Mouse (Mus musculus) ES-Bruce4 (cell line): ENCODE measurements around the gene Ppard. TPM values are rescaled to one million over a fixed set of nuclear protein-coding genes. Genes with fewer than 3 reads are reported as not detected.

ENCODE experiments used
- H3K27ac ChIP-seq: 2 replicates; pipeline ENCODE4 v1.5.1; 2012; ENCODE audit warnings: low read length, inconsistent platforms; ENCODE audit not compliant: insufficient read depth
- H3K27me3 ChIP-seq: 2 replicates; pipeline ENCODE4 v1.6.1; 2012; ENCODE audit warnings: mild to moderate bottlenecking, low read length, inconsistent platforms; ENCODE audit not compliant: control insufficient read depth, poor library complexity, insufficient read depth, severe bottlenecking
- H3K36me3 ChIP-seq: 2 replicates; pipeline ENCODE4 v1.6.1; 2012; ENCODE audit warnings: inconsistent platforms, mild to moderate bottlenecking, low read length, moderate library complexity; ENCODE audit not compliant: control insufficient read depth, poor library complexity, insufficient read depth, severe bottlenecking
- H3K4me1 ChIP-seq: one replicate; pipeline ENCODE4 v1.8.1; 2011; ENCODE audit warnings: low read length; ENCODE audit not compliant: control insufficient read depth, insufficient read depth
- H3K4me3 ChIP-seq: 2 replicates; pipeline ENCODE4 v1.5.1; 2011; ENCODE audit warnings: low read depth, mild to moderate bottlenecking, low read length
- H3K9ac ChIP-seq: 2 replicates; pipeline ENCODE4 v1.6.1; 2012; ENCODE audit warnings: low read depth, mild to moderate bottlenecking, inconsistent platforms; ENCODE audit not compliant: poor library complexity, severe bottlenecking
- H3K9me3 ChIP-seq: replicated peaks from 2 replicates; pipeline ENCODE4 v1.6.1; 2012; ENCODE audit warnings: mild to moderate bottlenecking, low read length, inconsistent platforms; ENCODE audit not compliant: control insufficient read depth, poor library complexity, insufficient read depth, severe bottlenecking
- CTCF ChIP-seq: IDR thresholded peaks from one replicate; pipeline ENCODE4 v1.8.1; 2011; ENCODE audit warnings: low read depth, low read length
- EP300 ChIP-seq: IDR thresholded peaks from 2 replicates; pipeline ENCODE4 v1.6.1; 2011; ENCODE audit warnings: low read depth, low read length; ENCODE audit not compliant: insufficient read depth
- POLR2A ChIP-seq: IDR thresholded peaks from one replicate; pipeline ENCODE4 v1.8.1; 2011; ENCODE audit warnings: low read length; ENCODE audit not compliant: insufficient read depth
- polyA plus RNA-seq: library from polyadenylated mRNA; stranded (reverse); fragments of >200 nt; gene quantifications from 2 replicates; pipeline ENCODE4 v1.2.4, GENCODE M21; 2011; ENCODE audit warnings: low read depth; ENCODE audit not compliant: missing spikeins, insufficient read depth, insufficient read length

The Ppard gene
- polyA plus RNA-seq, 1 experiment, result 24.0 TPM

GRCm38 (mm10) chr17:28230486-28230885 is 2.0 kb upstream of the Ppard start:
- TF ChIP-seq EP300, result no peak
- TF ChIP-seq POLR2A, result no peak
- no peak for TF ChIP-seq CTCF
- Histone ChIP-seq H3K4me1 (peaks cover 6% of the 10 kb centered on the region), H3K9ac (peak overlapping the region; percentile 4), H3K9me3 (no peaks in the 10 kb centered on the region), H3K4me3 (no peak overlapping the region), H3K36me3 (no peaks in the 10 kb centered on the region; the same call in 1 of the 2 replicates), H3K27ac (peak overlapping the region; percentile 25), H3K27me3 (no peaks in the 10 kb centered on the region)

GRCm38 (mm10) chr17:28231026-28231736 is 1.3 kb upstream of the Ppard start:
- Histone ChIP-seq H3K27ac (peak overlapping the region; percentile 25), H3K9ac (peak overlapping the region; percentile 4)

GRCm38 (mm10) chr17:28233091-28233731 is 711 bp downstream of the Ppard start:
- Histone ChIP-seq H3K27me3 (no peaks in the 10 kb centered on the region), H3K27ac (no peak overlapping the region), H3K36me3 (no peaks in the 10 kb centered on the region; the same call in 1 of the 2 replicates), H3K4me3 (peak overlapping the region; percentile 98), H3K9me3 (no peaks in the 10 kb centered on the region), H3K4me1 (peaks cover 8% of the 10 kb centered on the region), H3K9ac (peak overlapping the region; percentile 87)
- TF ChIP-seq EP300 (no peak), POLR2A (no peak), CTCF (no peak)

More at GRCm38 (mm10) chr17:28231026-28231736, 1.3 kb upstream of the Ppard start:
- Histone ChIP-seq H3K27me3 (no peaks in the 10 kb centered on the region), H3K9me3 (no peaks in the 10 kb centered on the region), H3K4me1 (peaks cover 6% of the 10 kb centered on the region), H3K4me3 (no peak overlapping the region), H3K36me3 (no peaks in the 10 kb centered on the region; the same call in 1 of the 2 replicates)
- TF ChIP-seq CTCF (no peak), POLR2A (no peak), EP300 (0 out of 2 replicates have a peak, but pooled peaks have one; percentile 12)

- Histone ChIP-seq H3K9ac (no peak overlapping the region), H3K4me3 (no peak overlapping the region), H3K27ac (no peak overlapping the region), H3K36me3 (no peaks in the 10 kb centered on the region), H3K4me1 (peaks cover 8% of the 10 kb centered on the region), H3K9me3 (no peaks in the 10 kb centered on the region), H3K27me3 (no peaks in the 10 kb centered on the region)
- no peak for TF ChIP-seq POLR2A
- no peak for TF ChIP-seq CTCF
- no peak for TF ChIP-seq EP300
Measured at GRCm38 (mm10) chr17:28234641-28235040, 2.1 kb downstream of the Ppard start.

- Histone ChIP-seq H3K9me3 (no peaks in the 10 kb centered on the region), H3K4me3 (no peak overlapping the region), H3K27ac (no peak overlapping the region), H3K27me3 (no peaks in the 10 kb centered on the region), H3K4me1 (peaks cover 5% of the 10 kb centered on the region), H3K36me3 (0 out of 2 replicates have a peak, but pooled peaks cover 2% of the 10 kb centered on the region), H3K9ac (no peak overlapping the region)
- TF ChIP-seq CTCF (no peak), EP300 (no peak), POLR2A (no peak)
Measured at GRCm38 (mm10) chr17:28235982-28236635, 3.6 kb downstream of the Ppard start.
